Mouse (Mus musculus): Measurements from ENCODE around the gene Lypd3.

DNA sequence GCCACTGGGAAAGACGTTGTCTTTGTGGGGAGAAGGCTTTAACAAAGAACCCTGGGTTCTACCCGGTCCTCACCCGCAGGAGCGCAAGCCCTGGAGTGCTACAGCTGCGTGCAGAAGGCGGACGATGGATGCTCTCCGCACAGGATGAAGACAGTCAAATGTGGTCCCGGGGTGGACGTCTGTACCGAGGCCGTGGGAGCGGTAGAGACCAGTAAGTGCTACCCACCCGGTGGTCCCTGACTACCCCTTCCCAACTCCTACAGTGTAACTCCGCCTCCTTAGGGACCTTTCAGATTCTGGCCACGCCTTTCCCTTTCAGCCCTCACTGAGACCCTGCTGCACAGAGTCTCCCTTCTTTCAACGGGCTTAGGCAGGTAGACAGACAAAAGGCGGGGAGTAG lies 696 bp downstream of the Lypd3 start:
- no peak for TF ChIP-seq CTCF (IDR thresholded peaks at IDR 0.05 in 2 of 3, conservative IDR thresholded peaks at IDR 0.05 in 1 of 3; ENCODE audit: control insufficient read depth in 1 of 3, insufficient read depth in 1 of 3, low read depth in 2 of 3, low read length in 3 of 3, poor library complexity in 1 of 3, severe bottlenecking in 1 of 3)
- no peak for TF ChIP-seq GATA1 (IDR thresholded peaks at IDR 0.05; ENCODE audit: low read depth, low read length)
- no peak for TF ChIP-seq ZKSCAN1 (IDR thresholded peaks at IDR 0.05; ENCODE audit: low read depth, low read length)
- TF ChIP-seq TCF12 (IDR thresholded peaks at IDR 0.05; ENCODE audit: low read depth, low read length) = no peak
- no peak for TF ChIP-seq POLR2A (IDR thresholded peaks at IDR 0.05; ENCODE audit: control insufficient read depth in 1 of 2, insufficient read depth in 1 of 2, low read depth in 1 of 2, low read length in 2 of 2, poor library complexity in 1 of 2)
- no peak for TF ChIP-seq CHD1 (IDR thresholded peaks at IDR 0.05; ENCODE audit: low read depth, low read length)
- TF ChIP-seq ZNF384 (IDR thresholded peaks at IDR 0.05; ENCODE audit: low read depth, low read length) = no peak
- TF ChIP-seq USF1 (IDR thresholded peaks at IDR 0.05; ENCODE audit: low read depth, low read length) = no peak

Measured in MEL (cell line).